Mouse (Mus musculus) erythroblast, embryonic 14.5 days (primary cell): Measurements from ENCODE around the gene Snn.
"Not testable (repeated sequence)": the region's sequence is repeated elsewhere in the genome, so short reads cannot be mapped to it uniquely, and the experiment has no call there.

Source experiments
- GATA1 ChIP-seq: IDR thresholded peaks from 2 replicates; pipeline ENCODE4 v1.6.1; 2012; ENCODE audit warnings: low read length, inconsistent platforms, mixed read lengths
- TAL1 ChIP-seq: IDR thresholded peaks from 3 replicates; pipeline ENCODE4 v1.6.1; 2012; ENCODE audit warnings: low read length, inconsistent platforms, mixed read lengths

GRCm38 (mm10) chr16:11013464-11014147 is 47.1 kb upstream of the Snn start:
- TF ChIP-seq TAL1, GATA1: not testable (repeated sequence)
